Mouse (Mus musculus) kidney, adult 2 months (tissue): Measurements from ENCODE around the gene Atp5f1.

Source experiments
- CTCF ChIP-seq: fragments of 200-500 bp; conservative IDR thresholded peaks from 2 replicates; pipeline ENCODE4 v1.5.1; 2011; ENCODE audit warnings: low read depth, mild to moderate bottlenecking, control low read depth, low read length, moderate library complexity, mixed read lengths; ENCODE audit not compliant: insufficient read depth, insufficient read length
- POLR2A ChIP-seq: fragments of 200-500 bp; IDR thresholded peaks from one replicate; pipeline ENCODE4 v1.6.1; 2011; ENCODE audit warnings: low read depth, low read length, control low read depth

- TF ChIP-seq CTCF (no peak), POLR2A (no peak)
These were observed 41.8 kb upstream of the Atp5f1 start for GRCm38 (mm10) chr3:106001416-106002370.
